Mouse (Mus musculus) thymus, adult 18-20 months (tissue): ENCODE data around the gene Tas2r119.
"Not testable (repeated sequence)": the region's sequence is repeated elsewhere in the genome, so short reads cannot be mapped to it uniquely, and the experiment has no call there.

Experiments used
- DNase-seq, 2 experiments: peaks; one replicate each; pipeline ENCODE4 v3.0.0; 2022; ENCODE audit warnings: mixed read lengths in 2 of 2

Gene Tas2r119

DNA sequence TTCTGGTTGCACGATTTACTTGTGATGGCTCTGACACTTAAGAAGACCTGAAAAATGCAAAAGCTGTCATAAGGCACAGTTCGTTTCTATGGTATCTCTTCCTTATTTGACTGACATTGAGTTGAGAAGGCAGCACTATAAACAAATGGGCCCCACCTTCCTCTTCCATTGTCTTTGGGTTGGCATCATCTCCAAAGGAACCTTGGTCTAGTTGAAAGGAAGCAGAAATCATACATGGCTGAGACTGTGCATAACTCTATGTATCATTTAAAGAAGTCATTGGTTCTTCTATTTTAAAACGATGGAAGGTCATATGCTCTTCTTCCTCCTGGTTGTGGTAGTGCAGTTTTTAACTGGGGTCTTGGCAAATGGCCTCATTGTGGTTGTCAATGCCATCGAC is at the start of gene Tas2r119:
TSS of gene Tas2r119 (plus strand) at position 301 of the 400 bp plus-strand sequence.
- no peak for DNase-seq

DNA sequence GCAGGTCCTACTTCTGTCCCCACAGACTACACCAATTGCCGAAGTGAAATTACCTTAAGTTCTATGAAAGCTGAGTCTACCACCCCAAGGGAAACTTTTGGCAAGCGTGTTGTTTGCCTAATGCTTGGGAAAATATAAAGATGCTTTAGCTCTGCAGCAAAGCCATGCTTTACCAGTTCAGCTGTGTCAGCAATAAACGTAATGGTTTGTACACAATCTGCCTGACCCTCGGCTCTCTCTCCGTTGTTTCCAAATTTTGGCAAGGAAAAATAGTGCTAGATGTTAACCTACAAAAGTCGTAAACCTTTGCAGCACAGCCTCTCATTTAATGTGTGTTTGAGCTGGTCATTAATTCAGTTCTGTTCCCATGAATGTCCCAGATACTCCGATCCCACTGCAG is 44.8 kb upstream of the Tas2r119 start:
- DNase-seq = no peak

DNA sequence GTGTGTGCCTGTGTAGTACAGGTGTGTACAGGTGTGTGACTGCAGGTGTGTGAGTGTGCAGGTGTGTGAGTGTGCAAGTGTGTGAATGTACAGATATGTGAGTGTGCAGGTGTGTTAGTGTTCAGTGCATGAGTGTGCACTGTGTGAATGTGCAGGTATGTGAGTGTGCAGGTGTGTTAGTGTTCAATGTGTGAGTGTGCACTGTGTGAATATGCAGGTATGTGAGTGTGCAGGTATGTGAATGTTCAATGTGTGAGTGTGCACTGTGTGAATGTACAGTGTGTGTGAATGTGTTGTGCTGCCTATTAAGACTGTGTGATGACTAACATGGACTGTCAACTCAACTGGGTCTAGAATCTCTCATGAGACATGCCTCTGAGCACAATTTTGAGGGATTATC is 35.4 kb upstream of the Tas2r119 start:
- DNase-seq = no peak

DNA sequence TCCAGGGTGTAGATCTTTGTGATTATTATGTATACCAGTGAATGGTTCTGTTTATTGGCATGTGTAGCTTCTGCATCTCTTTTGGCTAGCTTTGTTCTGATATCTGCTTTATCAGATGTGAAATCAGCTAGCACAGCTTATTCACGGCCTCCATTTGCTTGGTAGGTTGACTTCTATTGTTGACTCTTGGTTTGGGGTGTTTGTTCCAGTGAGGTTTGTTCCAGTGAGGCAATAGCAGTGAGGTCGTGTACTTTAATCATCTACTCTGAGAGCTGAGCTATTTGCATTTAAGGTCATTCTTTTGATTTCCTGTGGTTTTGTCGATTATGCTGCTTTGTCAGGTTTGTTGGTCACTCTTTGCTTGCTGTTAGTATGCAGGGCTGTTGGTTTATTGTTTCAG is 32.8 kb upstream of the Tas2r119 start:
- no peak for DNase-seq

DNA sequence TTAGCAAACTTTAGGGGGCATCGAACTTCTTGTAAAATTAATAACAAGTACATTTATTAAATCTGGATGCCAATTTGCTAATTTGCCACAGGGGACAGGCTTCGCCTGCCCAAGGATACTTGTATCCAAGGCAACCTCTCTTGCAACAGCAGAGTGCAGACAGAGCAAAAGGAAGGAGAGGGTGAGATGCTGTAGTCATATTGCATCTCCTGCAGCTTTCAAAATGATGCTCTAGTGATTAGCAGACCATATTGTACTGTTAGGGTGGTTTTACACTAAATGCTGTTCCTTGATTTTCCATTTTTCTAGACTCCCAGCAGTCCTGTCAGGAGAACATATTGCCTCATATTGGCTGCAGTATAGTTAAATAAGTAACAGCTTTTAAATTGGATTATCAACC is 23.7 kb upstream of the Tas2r119 start:
- DNase-seq = no peak

DNA sequence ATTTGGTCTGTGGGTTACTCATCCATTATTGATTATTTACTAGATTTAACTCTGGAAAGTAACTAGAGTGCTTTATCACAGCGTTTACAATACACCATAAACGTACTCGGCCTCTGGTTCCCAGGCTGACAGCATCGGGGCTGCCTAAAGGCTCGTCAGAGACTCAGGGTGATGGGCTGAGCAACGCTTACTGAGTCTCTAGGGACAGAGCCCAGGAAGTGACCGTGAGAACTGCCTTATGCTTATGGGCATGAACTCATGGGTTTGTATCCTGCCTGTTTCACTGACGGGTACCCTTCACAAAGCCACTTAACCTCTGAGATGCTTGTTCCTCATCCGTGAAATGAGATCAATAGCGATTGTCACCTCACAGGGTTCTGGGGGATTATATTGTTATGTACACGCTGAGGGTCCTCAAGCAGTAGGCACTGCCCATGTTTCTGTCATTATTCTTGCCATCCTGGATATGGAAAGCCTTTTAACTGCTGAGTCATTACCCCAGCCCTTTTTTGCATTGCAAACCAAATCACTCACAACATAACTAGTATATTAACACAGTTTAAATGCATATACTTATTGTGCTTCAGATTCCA is 23.1 kb upstream of the Tas2r119 start:
- no peak for DNase-seq

DNA sequence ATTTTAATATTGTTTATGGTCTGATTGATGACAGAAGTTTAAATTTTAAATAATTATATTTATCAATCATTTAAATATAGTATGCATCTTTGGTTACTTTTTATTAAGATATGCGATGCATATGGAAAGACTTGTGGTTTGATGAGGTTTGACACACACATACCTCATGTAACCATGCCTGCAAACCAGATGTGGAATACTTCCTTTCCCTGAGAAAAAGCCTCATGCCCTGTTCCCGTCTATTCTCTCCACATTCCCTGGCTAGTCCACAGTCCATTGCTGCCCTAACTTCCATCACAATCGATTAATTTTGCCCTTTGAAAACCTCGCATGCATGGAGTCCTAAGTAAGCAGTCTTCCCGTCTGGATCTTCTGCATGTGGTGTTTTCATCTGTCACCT is 21.0 kb upstream of the Tas2r119 start:
- no peak for DNase-seq

DNA sequence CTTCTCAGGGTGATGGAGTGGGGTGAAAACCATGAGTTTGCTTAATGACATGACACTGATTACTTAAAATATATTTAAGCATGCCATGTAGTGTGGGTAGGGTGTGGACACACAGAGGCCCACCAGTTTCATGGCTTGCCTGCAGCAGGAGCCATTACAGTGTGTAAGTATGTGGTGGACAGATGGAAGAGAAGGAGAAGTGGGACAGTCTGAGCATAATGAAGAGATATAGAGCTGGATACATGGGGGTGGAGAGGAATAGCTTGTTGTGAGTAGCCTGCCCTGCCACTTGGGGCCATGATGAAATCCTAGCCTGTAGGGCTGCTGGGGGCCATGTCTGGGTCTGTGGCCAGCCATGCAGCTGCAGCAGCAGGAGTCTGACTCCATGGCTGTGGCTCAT is 16.8 kb upstream of the Tas2r119 start:
- DNase-seq = no peak

DNA sequence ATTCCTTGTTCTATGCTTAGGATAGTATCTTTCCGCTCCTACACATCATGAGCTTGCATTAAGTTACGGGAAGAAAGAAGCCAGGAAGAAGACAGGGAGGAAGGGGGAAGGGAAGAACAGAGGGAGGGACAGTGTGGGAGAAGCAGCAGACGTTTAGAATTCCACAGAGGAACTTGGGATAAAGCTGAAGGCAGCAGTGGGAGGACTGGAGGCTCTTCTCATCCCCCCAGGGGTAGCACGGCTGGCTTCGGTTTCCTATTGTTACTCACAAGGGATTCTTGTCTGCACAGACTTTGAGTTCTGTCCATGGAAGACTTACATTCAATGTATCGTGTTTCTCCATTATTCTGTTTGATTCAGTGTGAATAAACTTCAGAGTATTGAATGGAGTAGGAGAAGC is 5.3 kb upstream of the Tas2r119 start:
- no peak for DNase-seq

DNA sequence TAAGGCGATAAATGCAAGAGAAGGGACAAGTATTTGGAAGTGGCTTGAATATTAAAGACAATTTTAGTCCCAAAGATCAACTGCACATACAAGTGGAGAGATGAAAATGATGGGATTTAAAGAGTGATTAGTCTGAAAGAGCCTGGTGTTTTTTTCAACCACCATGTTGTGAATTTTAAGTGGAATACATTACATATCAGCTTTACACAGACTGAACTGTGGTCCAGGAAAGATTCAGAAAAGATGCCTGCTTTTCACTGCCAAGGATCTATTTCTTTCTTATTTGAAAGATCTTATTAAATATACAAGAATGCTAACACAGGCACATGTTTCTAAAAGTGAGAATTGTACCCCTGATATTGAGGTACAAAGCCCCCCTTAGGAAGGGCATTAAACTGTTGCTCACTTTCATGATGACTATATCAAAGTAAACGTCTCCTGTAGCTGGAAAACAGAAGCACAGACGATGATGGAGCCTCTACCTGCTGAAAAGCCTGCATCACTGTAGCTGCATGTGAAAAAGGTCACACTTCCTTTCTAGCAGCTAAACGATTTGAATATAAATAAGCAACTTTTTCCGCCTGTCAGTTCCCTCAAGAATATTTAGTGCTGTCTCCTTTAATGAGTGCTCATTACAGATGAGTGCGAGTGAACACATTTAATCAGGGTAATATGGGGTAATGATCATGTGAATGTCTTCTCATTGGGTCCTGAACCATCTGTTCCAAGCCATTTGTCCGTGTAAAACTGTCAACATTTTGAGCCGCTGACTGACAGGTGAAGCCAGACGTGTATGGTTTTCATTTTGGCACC is 4.7 kb upstream of the Tas2r119 start:
- no peak for DNase-seq

DNA sequence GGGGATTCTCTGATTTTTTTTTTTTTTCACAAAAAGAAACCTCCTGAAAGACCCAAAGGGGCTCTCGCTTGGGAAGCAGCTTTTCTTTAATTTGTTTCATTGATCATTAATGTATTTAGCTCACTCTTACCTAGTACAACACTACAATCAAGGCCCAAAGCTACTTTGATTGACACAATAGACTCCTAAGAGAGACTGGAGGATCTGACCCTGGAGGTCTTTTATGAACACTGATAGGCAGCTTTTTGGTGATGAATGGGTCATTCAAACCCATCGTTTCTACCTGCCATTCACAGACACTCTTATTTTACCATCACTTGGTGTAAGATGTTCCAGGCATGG is 4.1 kb upstream of the Tas2r119 start:
- no peak for DNase-seq

DNA sequence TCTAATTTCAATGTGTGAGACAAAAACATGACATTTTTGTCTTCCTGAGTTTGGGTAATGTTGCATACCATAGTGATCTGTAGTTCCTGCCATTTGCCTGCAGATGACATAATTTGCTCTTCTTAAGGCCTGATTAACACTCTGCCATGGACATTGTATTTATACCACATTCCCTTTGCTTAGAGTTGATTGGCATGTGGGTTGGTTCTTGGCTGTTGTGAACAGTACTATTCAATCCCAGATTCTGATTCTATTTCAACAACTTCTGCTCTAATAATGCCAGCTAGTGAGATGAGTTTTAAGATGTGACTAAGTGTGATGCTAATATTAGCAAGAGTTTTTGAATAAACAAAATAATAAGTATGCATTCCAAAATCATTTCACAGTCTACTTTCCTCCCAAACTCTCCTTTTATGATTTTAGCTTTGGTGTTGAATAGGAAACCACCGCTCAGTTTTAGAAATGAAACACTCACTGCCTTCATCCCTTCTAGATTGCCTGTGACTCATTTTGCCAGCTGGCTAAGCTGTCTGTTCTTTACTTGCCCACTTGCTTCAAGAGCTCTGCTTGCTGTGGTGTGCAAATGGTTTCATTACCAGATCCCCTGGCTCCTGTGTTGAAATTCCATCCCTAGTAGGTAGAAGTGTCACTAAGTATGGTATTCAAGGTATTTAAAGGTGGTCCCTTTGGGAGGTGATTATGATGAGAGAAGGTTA is 3.1 kb downstream of the Tas2r119 start:
- no peak for DNase-seq

DNA sequence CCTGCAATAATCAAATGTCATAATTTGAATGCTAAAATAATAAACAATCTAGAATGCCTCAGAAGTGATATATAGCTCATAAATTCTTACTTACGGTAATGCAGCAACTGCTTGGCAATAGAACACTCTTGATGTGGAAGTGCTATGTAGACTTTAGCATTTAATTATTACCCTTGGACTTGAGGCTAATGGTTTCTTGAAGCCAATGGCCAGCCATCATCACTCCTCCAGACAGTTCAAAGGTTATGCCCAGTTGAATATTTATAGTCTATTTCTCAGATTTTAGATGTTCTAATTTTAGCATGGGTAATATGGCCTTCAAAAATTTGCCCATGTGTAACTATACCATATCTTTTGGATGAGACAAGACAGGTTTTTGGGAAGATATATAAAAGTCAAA is 4.9 kb downstream of the Tas2r119 start:
- no peak for DNase-seq

DNA sequence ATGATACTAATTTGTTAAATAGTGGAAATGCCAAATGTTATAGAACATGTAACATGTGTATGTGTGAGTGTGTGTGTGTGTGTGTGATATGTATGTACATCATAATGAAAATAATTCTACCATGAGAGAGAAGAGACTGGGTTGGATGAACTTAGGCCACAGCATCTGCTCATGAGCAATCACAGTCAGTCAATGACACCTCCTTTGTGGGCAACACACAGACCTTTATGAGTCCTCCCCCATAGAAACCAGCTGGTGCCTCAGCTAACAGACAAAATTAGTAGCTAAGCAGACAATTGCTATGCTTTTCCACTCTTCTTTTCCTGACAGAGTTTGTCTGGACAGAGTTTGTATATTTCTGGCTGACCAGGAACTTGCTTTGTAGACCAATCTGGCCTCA is 7.9 kb downstream of the Tas2r119 start:
- DNase-seq = no peak

DNA sequence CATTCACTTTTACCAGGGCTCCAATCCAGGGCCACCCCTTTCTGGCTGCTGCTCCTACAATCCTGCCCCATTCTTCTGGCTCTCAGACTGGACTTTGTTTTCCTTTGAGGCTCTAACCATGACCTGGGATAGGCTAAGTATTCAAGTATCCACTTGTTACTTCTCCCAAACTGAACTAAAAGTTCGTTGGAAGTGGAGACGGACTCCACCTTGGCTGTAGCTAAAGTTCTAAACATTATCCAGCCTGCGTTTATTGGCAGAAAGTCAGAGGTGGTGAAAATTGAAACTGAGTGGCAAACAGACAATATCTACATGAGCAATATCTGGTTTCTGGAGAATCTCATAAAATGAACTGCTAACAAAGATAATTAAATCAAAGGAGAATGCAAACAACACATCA is 12.8 kb downstream of the Tas2r119 start:
- DNase-seq = no peak

DNA sequence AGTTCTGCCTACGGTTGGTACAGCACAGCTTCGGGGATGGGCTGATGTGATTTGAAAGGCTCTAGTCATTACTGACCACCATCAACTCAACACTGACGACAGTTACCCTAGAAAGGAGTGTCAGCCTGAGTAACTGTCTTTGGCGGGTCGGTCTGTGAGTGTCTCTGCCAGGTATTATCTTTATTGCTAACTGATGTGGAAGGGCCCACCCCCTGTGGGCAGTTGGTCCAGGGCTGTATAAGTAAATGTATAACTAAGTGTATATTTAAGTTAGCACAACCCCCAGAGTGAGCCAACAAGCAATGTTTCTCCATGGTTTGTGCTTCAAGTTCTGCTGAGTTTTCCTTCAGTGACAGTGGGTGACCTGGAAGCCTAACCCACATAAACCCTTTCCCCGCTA is 13.3 kb downstream of the Tas2r119 start:
- DNase-seq = no peak

DNA sequence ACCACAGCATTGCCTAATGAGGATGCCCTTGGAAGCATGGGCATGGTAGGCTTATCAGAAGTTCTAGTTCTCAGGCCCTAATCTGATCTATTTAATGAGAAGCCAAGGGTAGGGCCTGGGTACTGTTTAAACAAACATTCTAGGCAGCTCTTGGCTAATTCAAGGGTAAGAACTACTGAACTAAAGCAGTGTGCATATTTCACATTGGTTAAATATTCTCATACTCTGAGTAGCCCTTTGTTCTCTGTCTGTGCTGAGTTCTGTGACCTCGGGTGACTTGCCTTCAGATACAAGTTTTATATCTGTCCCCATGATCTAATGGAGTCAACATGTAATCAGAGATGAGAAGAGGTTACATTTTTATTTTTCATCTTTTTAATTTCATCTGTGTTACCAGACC is 15.9 kb downstream of the Tas2r119 start:
- no peak for DNase-seq

DNA sequence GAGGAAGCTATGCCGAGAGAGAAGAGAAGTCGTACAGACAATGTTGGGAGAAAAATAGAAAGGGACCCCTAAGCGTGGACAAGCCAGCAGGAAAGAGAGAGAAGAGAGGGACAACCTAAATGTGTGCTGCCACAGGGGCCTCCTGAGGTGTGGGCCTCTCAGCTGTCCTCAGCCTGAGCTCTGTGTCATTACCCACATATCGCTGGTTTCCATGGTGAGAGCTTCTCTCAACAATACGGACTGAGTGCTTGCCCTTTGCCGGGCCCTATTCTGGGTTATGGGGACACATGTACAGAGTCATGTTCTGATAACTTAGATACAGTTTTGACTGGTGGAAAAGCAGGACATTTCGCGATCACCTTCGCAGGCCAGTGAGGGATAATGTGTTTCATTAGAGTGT is 21.0 kb downstream of the Tas2r119 start:
- no peak for DNase-seq

DNA sequence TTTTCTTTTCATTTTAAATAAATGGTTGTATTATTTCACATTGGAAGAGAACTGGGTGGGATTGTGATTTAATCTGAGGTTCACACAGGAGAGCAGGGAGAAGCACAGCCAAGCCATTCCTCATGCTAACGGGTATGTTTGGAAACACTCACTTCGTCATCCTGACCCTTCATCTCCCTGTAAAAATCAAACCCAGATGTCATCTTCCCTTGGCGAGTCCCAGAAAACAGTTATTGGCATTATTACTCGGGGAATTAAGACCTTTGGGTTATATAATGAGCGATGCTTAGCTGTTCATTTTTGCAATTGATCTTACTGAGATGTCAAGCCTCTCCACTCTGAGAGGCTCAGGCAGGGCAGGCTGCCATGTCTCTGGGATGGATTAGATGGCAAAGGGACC is 21.5 kb downstream of the Tas2r119 start:
- no peak for DNase-seq

DNA sequence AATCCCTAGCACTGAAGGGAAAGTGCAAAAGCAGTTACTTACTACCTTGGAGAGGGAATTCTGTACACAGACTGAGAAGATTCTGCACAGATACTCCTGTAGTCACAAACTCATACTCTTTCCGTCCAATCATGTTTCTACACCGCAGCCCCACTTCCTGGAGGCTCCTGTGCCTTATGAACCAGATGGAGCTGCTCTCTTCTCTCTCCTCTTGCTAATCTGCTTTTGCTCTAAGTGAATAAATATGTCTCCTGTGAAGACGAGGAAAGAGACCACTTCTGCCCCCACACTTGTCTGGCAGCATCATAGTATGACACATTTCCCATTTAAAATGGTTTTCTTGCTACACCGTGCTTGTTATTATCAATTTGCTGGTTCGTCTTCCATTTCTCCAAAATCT is 26.2 kb downstream of the Tas2r119 start:
- no peak for DNase-seq

DNA sequence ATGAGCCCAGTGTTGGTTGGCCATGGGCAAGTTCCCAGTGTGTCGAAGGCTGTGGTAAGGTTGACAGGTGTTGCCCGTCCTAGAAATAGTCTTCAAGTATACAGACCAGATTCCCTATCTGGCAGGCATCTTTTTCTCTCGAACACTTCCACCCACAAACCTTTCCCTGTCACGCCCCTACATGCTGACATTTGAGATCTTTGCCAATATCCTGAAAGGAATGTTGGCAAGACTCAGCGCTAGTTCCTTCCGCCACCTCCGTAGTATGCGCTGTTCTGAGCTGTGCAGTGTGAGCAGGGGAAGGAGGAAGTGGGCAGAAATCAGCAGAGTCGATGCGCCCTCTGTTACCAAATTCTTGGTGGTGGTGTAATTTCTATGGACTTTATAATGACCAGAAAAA is 27.8 kb downstream of the Tas2r119 start:
- DNase-seq = no peak

DNA sequence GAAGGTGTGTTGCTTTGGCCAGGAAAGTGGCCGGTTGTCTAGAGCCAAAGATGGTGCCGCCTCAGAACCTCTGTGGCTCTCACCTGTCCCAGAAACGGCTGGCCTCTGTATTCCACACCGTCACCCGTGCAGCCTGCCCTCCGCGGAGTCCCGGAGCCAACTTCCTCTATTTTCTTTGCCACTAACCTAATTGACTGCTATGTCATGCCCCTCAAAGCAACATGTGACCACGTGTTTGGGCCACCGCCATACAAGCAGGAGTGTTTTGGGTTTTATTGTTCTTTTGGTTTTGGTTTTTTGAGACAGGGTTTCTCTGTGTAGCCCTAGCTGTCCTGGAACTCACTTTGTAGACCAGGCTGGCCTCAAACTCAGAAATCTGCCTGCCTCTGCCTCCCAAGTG is 37.6 kb downstream of the Tas2r119 start:
- not testable (repeated sequence) for DNase-seq

DNA sequence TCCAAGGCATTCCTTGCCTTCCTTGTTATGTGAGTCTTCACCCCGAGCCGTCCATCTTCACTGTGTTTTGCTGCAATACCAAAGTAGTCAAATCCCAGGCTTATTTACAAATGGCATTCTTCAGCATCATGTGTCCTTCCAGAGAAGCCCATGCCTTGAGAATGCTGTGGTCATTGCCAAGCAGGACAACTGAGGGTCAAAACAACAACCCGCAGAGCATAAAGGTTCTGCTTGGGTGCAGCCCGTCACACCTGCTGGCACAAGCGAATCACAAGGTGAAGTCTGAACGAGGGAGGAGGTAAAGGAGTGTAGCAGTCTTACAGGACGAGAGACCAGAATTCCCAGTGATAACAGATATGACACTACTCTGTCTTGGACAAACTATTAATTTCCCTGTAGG is 45.9 kb downstream of the Tas2r119 start:
- no peak for DNase-seq

DNA sequence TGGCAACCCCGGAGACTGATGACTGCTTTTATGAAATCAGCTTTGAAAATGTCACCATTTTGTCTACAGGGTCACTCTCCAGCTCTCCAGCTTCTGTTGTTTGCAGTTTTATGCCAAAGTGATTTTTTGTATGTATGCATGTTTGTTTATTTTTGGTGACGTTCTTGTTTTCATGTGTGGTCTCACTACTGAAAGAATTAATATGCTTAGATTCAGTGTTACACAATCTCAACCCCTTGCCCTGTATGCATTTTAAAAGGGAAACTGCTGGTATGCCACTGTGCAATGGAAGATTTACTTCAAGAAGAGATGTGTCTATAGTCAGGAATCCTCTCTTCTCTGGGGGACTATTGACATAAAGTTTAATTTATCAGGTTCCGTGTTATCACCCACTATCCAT is 48.3 kb downstream of the Tas2r119 start:
- DNase-seq = no peak
